Mouse (Mus musculus): ENCODE data around the gene Ctrc.

Ctrc gene

GRCm38 (mm10) chr4:141866933-141867490 is 20.9 kb upstream of the Ctrc start:
- DNase-seq, result peak; percentile 59

DNA sequence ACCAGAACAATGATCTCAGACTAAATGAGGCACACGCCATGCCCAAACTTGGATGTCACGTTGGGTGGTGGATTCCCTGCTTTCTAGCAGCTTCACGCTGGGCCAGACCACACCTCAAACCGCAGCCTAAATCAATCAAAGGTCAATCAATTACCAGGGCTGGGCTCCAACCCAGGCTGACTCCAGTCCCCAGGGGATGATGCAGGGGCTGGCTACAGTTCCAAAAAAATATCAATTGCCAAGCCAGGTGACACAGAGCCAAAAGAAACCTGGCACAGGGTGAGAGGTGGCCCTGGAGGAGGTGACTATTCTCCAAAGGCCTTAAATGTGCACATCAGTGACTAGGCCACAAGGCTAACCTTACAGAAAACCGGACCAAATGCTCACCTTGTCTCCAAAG is 19.4 kb upstream of the Ctrc start:
- DNase-seq, result no peak

DNA sequence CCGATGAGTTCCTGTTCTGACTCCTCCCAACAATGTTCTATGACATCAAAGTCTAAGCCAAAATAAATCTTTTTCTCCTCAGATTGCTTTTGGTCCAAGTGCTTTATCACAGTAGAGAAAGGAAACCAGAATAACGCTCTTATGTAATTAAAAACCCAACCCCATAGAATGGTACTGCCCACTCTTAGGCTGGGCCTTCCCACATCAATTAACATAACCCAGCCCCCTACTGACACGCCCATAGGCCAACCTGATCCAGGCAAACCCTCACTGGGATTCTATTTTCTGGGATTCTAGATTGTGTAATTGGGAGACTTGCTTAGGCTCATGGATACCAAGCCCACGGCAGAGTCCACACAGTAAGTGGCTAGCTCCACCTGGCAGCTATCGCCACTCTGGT is 18.8 kb upstream of the Ctrc start:
- no peak for DNase-seq

GRCm38 (mm10) chr4:141864506-141864905 is 18.3 kb upstream of the Ctrc start:
- no peak for DNase-seq

GRCm38 (mm10) chr4:141863726-141864280 is 17.6 kb upstream of the Ctrc start:
- no peak for DNase-seq

GRCm38 (mm10) chr4:141862867-141863266 is 16.7 kb upstream of the Ctrc start:
- no peak for DNase-seq

- no peak for DNase-seq
These were observed 15.6 kb upstream of the Ctrc start for GRCm38 (mm10) chr4:141861591-141862295.

DNA sequence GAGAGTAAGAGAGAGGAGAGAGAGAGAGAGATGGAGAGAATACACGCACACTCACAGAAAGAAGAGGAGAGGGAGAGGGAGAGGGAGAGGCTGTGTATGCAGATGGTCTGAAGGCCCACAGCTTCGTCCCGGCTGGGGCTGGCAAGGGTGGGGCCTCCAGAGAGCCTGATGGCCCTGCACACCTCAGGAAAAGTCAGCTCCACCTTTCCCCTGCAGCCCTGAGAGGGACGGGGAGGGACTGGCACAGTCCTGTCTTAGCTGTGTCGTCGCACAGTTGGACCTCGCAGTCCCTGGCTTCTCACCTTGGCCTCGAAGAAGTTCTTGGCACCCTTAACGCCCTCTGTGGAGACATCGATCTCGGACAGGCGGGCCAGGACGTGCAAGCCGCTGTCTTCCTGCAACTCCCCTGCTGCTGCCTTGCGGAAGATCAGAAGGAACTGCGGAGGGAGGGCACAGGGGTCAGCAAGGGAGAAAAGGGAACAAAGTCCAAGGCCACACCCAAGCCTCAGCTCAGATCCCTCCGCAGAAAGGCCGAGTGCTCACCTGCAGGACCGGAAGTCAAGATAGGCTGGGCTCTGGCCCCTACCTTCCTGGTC is 14.2 kb upstream of the Ctrc start:
- DNase-seq, result no peak

GRCm38 (mm10) chr4:141859351-141859750 is 13.2 kb upstream of the Ctrc start:
- DNase-seq, result no peak

GRCm38 (mm10) chr4:141858501-141858900 is 12.3 kb upstream of the Ctrc start:
- DNase-seq, result peak; percentile 42

DNA sequence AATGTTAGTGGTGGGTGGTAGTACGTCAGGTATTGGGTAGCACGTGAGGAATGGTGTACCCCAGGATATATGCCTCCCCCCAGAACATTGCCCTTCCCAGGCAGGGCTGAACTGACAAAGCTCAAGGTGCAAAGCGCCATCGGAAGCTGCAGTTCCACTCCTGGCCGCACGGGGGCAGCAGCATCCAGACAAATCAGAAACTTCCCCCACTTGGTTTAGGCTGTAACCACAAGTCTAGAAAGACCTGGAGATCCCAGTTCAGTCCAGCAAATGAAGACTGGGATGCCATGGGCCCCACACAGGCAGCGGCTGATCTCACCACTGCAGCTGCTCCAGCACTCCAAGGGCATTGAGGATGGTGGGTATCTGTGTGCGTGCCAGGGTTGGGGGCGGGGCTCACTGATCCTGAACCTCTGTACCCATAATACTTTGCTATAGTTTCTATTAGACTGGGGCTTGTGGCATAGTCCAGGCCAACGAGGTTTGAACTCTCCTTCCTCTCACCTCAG is 11.3 kb upstream of the Ctrc start:
- DNase-seq, result peak; percentile 85

- peak; percentile 77 for DNase-seq
These were observed 7.3 kb upstream of the Ctrc start for GRCm38 (mm10) chr4:141853437-141853836.

DNA sequence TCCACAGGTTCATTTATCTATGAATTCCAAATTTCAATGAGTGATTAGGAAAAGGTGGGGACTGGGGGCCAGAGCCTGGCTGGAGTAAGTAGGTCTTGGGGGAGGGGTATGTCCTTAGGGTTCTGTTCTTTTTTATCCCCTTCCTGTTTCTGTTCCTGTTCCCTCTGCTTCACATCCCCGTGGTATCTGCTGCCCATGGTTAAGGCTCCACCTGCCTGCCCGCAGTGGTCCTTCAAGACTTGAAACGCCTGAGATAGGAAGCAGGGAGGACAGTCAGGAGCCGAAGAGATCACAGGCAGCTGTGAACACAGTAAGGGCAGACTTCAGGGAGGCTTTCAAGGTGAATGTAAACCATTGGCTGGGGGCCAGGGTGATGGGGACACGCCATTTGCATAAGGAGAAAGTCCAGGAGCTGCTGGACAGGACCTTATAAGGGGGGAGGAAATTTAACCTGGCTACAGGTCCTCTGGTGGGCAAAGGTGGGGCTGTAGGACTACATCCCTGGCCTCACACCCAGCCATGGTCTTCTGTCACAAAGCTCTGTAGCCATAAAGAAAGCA is 11.5 kb downstream of the Ctrc start:
- DNase-seq, result no peak

- DNase-seq, result no peak
These were observed 12.2 kb downstream of the Ctrc start for GRCm38 (mm10) chr4:141833911-141834310.

- DNase-seq, result no peak
These were observed 14.8 kb downstream of the Ctrc start for GRCm38 (mm10) chr4:141831361-141831760.

- no peak for DNase-seq
These were observed 15.8 kb downstream of the Ctrc start for GRCm38 (mm10) chr4:141830381-141830780.

DNA sequence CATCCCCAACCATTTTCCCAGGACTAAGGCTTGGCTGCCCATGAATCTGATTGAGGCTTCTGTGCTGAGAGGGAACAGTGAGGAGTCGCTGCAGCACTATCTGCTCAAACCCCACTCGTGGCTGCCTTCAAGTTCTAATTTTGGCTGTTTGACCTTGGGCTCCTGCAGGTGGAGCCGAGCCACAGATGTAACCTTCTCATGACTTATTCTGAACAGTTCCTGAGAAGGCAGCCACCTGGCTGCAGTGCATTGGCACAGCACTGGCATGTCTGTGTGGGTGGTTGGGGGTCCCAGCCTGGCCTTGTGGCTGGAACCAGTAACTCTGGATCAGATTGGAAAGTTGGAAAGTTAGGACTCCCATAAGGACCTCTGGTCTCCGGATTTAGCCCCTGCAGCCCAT is 18.0 kb downstream of the Ctrc start:
- DNase-seq, result no peak

DNA sequence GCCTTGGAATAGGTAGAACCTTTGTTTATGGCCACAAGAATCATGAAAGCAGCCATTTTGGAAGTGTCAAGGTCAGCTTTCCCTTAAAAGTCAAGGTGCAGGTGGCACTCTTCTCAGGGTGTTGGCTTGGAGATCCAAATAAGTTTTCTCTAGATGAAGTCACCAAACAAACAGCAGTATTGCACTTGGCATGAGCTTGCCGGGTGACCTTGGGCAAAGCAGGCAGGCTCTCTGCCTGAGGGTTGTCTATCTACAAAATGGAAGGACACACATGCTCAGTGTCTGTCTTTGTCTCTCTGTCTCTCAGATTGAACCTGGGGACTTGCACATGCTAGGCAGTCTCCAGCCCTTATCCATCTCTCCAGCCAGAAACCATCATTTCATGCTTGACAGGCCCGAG is 18.8 kb downstream of the Ctrc start:
- no peak for DNase-seq

DNA sequence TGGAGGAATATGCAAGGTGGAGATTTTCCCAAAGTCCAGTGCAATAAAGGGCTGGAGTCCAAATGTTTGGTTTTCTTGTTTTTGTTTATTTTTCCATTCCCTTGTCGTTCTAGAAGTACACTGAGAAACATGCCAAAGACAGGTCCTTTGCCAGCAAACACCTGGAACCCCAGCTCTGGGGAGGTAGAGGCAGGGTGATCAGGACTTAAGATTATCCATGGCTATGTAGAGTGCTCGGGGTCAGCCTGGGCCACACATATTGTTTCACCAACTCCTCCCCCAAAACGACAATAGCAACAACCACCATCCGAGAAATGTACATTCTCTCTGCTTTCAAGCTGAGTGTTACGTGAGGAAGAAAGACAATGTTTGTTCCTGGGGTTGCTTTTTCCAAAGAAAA is 20.1 kb downstream of the Ctrc start, which contains the start of gene Cela2a:
Gene Cela2a, minus strand, starts transcription at position 101 of the 400 bp plus-strand sequence.
- DNase-seq, result no peak

DNA sequence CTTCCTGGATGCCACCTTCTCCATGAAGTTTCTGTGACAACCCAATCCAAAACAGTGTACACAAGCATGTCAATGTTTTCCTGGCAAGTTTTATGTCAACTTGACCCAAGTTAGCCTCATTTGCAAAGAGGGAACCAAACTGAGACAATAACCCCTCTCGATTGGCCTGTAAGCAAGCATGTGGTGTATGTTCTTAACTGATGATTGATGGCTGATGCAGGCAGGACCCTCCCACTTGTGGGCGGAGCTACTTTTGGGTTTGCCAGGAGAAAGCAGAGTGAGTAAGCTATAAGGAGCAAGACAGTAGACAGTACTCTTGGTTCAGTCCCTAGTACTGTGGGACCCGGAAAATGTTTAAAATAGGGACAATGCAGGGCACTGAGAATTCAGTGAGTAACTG is 23.2 kb downstream of the Ctrc start:
- DNase-seq, result no peak

- peak; percentile 56 for DNase-seq
These were observed 24.1 kb downstream of the Ctrc start for GRCm38 (mm10) chr4:141822089-141822488.

DNA sequence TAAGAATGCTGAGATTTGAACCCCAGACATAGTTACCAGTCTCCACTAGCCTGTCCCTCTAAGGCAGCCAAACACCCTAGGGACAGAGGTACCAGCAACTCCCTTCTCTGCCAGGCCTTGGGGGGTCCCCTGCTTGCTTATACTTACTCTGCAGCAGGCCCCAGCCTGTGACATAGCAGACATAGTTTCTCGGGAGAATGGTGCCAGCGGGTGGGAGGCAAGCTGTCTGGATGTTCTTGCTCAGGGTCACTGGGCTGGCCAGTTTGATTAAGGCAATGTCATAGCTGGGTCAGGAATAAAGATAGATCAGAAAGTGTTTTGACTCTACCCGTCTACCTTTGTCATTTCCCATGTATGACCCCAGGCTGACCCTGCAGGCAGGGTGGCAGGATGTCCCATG is 25.0 kb downstream of the Ctrc start:
- no peak for DNase-seq

- DNase-seq, result no peak
These were observed 26.8 kb downstream of the Ctrc start for GRCm38 (mm10) chr4:141819316-141819715.

- no peak for DNase-seq
These were observed 27.3 kb downstream of the Ctrc start for GRCm38 (mm10) chr4:141818861-141819260.
